Mouse (Mus musculus) induced T-regulatory cell, adult 2 months (primary cell): ENCODE data around the gene Rgcc.

Experiments
- DNase-seq: peaks from one replicate; pipeline ENCODE4 v3.0.0-alpha.2; 2012; ENCODE audit warnings: low read depth

Rgcc gene

DNA sequence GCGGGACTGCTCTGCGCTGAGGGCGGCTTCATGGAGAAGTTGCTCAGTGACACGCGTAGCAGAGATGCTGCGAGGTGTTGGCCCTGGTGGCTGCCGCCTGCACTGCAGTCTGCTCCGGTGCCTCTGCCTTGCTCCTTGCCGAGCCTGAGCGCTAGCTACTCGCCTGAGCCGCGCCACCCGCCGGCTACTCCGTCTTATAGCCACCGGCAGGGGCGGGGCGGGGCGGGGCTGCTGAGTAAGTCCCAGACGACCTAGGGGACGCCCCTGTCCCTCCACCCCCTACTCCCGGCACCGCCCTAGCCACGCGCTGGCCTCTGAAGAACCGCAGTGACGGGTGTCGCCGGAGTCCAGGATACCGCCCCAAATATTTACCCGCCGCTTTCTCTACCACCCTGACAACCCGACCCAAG is at the start of gene Rgcc:
Gene Rgcc (minus strand): TSS at position 180 of the 410 bp plus-strand sequence.
- DNase-seq: peak; percentile 98

DNA sequence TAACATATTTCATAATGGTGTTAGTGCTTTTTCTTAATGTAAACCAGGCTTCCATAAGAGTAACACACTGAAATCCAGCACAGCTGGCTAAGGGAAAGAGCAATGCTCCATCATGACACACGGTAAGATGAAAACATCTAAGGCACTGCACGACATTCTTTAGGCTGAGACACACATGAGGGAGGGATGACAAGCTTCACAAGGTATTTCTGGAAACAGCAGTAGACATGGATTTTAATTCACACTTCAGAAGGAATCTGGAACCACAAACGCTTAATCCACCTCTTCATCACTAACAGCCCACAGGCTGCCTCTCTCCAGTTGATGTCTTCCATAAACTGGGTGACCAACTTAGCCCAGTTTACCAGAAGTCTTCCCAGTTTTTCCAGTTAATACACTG is 44.9 kb upstream of the Rgcc start:
- DNase-seq: no peak

DNA sequence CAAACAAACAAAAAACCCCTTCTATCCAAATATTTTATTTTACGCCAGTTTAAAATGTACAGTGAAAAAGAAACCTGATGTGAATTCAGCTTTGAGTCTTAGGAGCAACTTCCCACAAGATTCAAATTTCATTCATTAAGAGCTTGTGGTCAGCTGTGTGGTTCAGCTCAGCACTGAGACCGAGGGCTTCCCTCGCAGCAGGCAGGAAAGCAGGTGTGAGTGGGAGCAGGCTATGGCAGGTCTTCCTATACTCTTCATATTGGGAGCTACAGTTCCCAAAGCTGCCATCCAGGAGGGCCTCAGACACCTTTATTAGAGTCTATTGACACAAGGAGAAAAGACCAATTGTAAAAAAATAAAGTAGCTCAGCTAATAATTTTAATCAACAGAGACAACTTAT is 34.2 kb upstream of the Rgcc start:
- DNase-seq: no peak

DNA sequence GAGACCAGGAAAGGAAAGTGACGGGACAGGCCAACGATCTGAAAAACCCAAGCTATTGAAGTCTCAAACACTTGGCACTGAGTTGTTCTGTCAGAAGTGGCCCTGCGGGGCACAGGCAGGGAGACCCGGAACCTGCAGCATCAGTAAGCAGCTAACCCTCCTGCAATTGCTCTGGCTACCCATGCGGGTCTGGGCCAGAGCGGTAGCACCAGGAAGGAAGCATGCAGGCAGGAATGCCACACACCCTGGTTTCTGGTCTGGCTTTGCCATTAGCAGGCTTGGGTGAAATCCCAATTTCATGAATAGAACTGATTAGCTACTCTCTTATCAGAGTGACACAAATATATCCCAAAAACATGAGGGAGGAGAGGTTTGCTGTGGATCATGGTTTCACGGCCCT is 30.5 kb upstream of the Rgcc start:
- no peak for DNase-seq

DNA sequence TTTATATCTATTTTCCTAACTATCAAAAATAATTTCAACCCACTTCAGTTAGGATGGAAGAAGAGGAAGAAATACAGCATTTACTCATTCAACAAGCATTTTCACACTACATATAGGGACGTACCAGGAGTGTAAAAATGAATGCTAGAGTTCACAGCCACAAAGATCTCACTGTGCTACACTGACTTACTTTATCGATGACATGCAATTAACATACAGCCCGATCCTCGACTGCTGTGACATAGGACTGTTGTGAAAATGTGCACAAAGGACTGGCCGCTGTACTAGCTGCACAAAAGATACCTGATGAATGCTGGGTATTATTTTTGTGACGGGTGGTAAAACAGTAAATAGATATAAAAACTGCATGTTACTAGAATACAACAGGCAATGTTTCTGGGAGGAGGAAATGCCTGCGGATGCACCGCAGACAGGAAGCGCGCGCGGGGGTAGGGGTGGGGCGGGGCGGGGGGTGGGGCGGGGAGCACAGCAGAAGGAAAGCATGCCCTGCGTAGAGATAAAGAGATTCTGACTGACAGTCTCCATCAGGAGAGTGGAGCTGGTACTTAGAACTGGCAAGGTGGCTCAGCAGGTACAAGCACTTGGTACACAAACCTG is 29.6 kb upstream of the Rgcc start:
- peak; percentile 78 for DNase-seq

DNA sequence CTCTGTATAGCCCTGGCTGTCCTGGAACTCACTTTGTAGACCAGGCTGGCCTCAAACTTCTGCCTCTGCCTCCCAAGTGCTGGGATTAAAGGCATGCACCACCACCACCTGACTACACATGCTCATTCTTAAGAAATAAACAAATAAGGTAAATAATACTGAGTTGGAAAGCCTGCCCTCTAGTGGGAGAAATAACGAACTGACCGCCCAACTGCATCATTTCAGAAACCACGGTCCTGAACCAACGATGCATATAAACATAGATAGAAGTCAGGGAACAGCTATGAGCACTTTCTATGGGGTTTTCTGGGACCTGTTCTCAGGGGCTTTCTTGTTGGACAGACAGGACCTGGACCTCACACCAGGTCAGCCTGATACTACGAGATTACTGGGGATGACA is 25.6 kb upstream of the Rgcc start:
- peak; percentile 82 for DNase-seq

DNA sequence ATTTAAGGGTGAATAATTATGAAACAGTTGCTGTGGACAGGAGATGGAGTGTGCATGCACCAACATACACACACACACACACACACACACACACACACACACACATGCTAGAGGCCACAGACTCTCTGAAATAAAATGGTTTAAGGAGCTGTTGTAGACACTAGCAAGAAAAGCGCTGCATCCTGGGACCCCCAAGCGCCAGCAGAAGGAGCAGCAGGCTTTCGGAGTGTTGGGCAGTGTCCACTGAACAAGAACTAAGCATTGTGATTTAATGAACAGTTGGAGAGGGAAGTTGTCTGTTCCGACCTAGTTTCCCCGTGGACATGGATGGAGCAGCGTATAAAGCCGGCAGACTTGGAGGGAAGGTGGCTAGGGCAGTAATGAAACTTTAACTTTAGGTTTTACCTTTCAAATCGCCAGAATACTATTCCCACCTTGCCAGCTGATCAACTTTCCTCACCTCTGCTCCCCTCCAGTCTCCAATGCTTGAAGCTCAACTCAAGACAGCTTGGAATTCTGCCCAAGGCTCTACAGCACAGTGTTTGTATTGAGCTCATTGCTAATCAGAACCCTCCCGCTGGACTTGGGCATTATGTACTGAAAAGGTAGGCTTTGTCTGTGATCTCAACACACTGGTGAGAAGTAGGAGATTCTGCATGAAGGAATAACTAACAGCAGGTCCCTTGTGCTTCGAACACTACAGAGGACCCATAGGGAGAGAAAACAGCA is 22.8 kb upstream of the Rgcc start:
- no peak for DNase-seq

DNA sequence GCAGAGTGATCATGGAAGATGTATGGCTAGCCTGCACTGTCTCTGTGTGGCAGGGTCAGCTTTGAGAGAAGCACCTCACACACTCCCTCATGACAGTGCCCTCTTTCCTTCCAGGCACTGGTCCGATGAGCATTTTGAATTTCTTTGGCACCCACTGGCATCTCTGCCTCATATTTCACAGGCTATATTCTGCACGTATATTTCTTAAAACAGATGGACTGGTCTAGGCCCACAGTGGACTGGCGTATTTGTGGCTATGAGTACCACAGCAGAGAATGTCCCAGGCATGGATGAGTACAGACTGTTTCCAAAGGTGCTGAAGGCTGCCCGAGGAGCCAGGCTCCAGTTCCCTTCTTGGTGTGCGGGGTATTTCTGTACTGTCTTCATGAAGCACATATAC is 20.4 kb upstream of the Rgcc start:
- DNase-seq: no peak

DNA sequence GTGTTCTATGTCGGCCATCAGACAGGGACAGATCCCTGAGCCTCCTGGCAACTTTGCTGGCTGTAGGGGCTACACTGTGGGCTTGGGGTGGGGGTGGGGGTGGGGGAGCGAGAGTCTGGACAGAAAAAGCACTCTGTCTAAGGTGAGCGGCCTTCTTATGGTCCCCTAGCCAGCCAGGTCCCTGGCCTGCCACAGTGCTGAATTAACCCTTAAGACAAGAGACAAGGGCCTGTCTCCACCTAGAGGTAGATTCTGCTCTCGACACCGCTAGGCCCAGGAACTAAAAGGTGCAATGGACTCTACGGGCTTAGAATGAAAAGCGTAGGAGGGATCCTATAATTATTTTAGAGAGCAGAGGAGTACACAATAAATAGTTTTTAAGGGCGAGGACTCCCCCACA is 19.7 kb upstream of the Rgcc start:
- peak; percentile 73 for DNase-seq

DNA sequence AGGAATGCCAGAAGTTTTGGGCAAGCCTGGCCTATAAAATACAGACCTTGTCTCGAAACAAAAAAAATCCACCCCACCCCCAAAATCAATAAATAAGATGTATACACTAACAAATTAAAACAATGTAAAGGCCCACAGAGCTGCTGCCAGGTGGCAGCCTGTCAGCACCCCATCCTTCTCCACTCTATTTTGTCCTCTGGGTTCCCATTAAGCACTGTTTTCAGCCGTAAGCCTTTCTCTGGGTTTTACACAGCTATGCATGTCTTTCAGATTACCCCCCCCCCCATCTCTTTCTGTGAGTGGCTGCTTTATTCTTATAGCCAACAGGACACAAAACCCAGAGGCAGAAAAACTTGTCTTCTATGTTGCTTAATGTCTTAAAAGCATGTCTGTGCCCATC is 16.2 kb upstream of the Rgcc start:
- DNase-seq: no peak

DNA sequence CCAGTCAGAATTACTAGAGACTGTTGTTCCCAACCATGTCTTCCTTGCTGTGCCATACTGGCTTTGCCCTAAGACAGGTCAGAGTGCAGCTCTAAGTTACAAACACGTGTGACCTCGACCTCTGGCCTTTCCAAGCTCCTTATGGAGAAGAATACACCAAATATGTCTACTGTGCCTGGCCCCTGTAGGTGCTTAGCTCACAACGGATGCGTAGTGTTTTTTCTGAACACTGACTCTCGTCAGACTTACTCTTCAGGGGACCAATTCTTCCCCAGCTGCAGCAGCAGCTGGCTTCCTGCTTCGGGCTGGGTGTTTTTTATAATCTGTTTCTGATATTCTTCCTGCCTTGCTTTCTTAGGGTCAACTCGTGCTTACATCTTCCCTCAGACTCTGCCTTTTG is 14.4 kb upstream of the Rgcc start:
- peak; percentile 54 for DNase-seq

DNA sequence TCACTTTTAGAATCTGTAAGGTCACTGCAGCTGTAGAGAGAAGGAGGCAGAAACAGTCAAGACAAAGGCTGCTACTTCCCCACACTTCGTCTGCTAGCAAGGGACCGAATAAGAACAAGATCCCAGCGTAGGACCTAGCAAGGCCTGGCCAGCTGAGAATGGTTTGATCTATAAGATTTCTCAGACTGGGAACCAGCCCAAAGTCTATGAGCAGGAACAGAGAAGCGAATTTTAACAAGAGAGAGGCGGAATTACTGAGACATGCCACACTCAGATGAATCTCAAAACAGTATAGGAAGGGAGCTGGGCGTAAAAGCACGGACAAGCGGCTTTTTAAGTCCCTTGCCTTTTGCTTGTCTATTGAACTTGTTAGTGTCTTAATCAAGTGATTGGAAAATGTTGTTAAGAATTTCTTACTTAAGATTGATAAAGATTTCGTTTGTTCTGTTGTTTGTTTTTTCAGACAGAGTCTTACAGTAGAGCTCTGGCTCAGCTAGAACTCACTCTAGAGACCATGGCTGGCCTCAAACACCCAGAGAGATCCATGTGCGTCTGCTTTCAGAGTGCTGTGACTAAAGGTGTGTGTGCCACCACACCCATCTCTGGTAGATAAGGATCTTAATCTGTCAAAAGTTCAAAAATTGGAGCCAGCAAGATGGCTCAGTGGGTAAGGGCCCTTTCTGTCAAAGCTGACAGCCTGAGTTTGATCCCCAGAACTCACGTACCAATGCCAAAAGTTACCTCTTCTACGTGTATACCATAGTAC is 13.0 kb upstream of the Rgcc start:
- peak; percentile 44 for DNase-seq

DNA sequence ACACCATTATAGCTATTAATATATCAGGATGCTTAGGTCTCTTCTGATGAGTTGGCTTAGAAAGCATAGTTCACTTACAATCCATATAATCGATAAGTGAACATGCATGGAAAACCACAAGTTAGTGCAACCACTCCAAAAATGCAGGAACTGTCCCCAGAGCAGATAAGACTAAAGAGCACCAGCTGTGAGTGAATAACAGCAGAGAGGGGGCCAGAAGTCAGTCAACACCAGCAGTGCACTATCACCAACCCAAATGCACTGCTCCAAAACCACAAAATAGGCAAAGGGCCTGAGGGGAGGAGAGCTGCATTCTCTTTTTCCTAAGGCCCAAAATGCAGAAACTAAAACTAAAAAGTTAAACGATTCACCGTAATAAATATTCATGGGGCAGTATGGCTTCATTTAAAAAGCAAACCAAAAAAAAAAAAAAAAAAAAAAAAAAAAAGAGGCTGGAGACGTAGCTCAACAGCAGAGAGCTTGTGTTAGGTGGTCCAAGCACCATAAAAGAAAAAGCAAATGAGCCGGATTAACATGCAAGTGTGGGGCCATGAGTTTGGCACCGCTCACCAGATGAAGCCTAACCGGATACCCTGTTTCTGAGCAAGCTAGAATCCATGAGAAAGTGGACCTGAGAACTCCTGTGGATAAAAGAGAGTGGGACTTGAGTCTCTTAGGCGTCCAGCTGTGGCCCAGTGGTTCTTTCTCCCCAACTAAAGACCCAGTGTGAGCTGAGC is 12.2 kb upstream of the Rgcc start:
- DNase-seq: no peak

DNA sequence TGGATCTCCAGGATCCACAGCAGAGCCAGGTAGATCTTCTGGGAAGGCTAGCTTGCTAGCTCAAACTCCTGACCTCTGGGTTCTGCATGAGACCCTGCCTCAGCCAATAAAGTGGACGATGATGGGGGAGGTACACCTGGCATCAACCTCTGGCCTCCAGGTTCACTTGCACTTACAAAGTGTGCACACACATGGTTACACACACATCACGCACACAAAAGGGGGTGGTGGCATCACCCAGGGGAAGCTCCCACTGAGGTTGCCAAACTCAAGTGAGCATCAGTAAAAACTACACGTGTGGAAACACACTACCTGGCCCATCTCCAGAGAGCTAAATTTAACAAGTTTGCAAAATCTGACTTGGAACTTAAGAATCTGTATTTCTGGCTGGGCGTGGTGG is 11.3 kb upstream of the Rgcc start:
- DNase-seq: no peak

DNA sequence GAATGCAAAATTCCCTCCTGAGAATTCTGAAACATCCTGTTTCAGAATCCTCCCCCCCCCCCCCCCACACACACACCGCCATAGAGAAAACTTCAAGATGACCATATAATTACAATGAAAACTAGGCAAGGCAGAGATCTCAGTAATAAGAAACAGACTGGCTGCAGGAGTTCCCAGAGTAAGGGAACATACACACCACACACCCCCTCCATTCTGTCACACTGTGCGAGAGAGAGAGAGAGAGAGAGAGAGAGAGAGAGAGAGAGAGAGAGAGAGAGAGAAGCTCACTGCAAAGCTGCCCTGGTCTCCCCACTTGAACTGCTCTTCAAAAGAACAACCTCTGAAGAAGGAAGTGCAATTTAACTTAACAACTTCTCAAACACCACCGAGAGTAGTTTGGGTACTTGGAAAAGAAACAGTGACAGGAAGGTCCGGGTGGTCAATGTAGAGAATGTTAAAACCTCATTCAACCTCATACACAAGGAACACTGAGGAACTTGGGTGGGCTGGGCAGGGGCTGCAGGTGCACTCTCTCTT is 10.5 kb upstream of the Rgcc start:
- no peak for DNase-seq

DNA sequence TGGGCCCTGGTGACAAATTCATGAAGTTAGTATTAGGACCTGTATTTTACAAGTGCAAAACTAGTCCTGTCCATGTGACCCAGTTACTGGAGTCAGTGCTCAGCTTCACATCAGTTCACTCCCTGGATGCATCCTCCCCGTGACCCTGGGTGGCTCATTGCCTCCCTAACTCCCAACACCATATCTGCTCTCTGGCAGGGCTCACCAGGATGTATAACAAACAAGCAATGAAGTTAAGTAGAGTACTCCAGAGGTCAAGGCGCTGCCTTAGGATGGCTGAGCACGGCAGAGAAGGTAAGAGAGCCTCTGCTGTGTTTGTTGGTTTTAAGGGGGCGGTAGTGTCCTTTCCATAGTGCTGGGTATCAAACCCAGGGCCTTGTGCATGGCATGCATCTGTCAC is 7.7 kb upstream of the Rgcc start:
- no peak for DNase-seq

DNA sequence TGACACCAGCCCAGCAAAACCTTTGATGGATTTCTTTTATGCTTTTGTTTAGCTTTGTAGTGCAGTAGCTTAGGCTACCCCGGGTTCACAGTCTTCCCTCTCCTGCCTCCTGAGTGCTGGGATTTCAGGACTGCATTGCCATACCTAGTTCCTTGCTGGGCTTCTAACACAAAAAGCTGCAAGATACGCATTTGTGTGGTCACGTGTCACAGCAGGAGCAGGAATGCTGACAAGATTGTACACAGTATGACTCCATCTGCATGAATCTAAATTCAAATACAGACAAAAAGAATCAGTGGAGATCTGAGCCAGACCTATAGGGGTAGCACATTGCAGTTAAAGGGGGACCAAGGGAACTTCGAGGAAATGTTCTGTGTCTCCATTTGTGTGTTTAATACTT is 6.9 kb upstream of the Rgcc start:
- DNase-seq: no peak

DNA sequence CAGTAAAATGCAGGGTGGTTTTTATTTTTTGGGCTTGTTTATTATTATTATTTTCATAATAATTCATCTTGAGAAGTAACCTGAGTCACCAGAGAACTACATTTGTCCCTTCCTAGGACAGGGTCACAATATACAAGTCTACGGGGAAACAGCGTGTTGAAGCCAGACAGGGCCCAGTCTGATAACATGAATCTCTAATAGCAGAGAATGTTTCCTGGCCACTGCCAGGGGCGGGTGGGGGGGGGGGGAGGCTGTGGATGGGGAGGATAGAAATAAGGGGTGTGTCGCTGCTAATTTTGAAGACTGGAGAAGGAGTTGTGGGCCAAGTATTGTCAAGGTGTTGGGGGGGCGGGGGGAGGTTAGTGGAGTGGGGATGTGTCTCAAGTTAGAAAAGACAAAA is 6.5 kb upstream of the Rgcc start:
- no peak for DNase-seq

DNA sequence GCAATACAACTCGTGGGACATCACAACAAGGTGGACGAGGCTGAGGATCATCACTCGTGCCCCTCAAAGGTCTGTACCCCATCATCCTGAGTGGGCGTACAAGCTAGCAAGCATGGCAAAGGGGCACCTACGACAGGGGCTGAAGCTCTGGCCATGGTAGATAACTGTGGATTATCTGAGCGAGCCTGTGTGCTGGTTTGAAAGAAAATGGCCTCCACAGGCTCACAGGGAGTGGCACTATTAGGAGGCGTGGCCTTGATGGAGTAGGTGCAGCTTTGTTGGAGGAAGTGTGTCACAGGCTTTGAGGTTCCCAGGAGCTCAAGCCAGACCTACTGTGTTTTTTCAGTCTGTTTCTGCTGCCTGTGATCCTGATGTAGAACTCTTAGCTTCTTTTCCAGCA is 5.7 kb upstream of the Rgcc start:
- DNase-seq: no peak

DNA sequence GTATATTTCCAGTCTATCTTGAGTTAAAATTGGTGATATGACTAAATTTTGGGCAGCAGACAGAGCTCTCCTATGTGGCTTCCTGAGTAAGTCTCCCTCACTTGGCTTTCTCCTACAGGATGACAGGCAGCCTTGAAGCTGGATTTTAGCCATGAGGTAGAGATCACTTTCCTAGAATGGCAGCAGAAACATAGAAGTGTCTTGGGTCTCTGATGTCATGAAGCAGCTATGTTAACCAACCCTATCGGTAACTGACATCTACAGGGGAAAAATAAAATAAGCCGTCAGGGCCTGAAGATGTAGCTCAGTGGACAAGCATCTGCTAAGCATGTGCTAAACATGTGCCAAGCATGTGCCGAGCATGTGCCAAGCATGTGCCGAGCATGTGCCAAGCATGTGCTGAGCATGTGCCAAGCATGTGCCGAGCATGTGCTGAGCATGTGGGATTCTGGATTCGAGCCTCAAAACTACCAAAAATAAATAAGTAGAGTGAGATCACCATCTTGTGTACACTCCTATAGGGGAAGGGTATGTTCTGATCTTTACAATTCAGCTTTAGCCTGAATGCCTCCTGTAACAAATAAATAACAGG is 3.5 kb upstream of the Rgcc start:
- no peak for DNase-seq

DNA sequence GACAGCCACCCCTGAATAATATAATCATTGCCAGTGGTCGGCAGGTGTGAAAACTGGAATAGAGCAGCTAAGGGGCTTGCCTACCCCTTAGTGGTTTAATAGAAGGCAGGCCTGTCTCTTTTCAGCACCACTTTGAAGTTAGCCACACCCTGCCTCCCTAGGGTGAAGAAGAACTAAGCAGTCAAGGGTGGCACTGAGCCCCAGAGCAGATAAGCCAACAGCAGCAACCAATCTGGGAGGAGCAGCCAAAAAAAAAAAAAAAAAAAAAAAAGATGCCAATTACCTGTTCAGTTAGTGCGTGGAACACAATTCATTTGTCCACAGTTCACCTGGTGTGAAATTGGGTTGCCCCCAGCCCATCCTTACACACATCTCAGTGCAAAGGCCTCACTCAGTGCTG is 1.7 kb upstream of the Rgcc start:
- DNase-seq: no peak
